Mouse (Mus musculus): ENCODE results near the gene Ptprg.

GRCm38 (mm10) chr14:11664302-11664701 lies 111.0 kb downstream of the Ptprg start:
- no peak for TF ChIP-seq CTCF (IDR thresholded peaks at IDR 0.05; ENCODE audit: borderline replicate concordance, insufficient read depth, low read depth, low read length)
- no peak for TF ChIP-seq POLR2A (IDR thresholded peaks at IDR 0.05; ENCODE audit: borderline replicate concordance, insufficient read depth, low read length)

Measured in cerebellum, adult 2 months (tissue).